Mouse (Mus musculus) liver, postnatal 0 days (tissue): Measurements from ENCODE around the gene Olfr811.

ENCODE experiments used
- CTCF ChIP-seq: sonication (generic); IDR thresholded peaks from 2 replicates; pipeline ENCODE4 v1.5.1; 2016; ENCODE audit warnings: antibody characterized with exemption, low read depth
- EP300 ChIP-seq: IDR thresholded peaks from 2 replicates; pipeline ENCODE4 v1.6.1; 2016; ENCODE audit warnings: antibody characterized with exemption, low read depth, mild to moderate bottlenecking

- no peak for TF ChIP-seq CTCF
- no peak for TF ChIP-seq EP300
Observed at GRCm38 (mm10) chr10:129765182-129765581, 39.0 kb downstream of the Olfr811 start, which contains the start of gene Olfr808.
